Mouse (Mus musculus): ENCODE data around the gene Npr2.

DNA sequence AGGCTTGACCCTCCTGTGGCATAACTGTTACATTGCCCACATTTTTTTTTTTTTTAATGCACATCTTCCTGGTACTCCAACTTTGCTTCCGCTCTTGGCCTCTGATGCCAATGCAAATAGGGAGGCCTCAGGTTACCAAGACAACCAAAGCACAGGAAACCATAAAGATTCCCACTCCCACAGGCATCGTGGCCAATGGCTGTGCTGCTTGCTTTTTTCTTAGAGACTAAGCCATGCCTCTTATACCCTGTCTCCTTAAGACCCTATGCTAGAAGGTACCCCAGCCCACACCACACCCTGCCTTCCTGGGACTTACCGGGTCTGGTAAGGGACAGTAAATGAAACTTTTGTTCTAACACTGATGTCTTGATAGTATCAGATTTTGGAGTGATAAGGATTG, 38.3 kb upstream of the Npr2 start:
- TF ChIP-seq CTCF (conservative IDR thresholded peaks at IDR 0.05; ENCODE audit: low read length) (no peak), NANOG (IDR thresholded peaks at IDR 0.05; ENCODE audit: borderline replicate concordance, low read length) (no peak), POU5F1 (IDR thresholded peaks at IDR 0.05; ENCODE audit: borderline replicate concordance, low read length) (no peak)

Measured in E14TG2a.4 (cell line).